Mouse (Mus musculus): ENCODE data around the gene Npas4. TPM values are rescaled to one million over a fixed set of nuclear protein-coding genes. Genes with fewer than 3 reads are reported as not detected.

Npas4 gene
- polyA plus RNA-seq (2015; fragmentation: Nextera tagmentation; extraction: Ambion mirVana), result not detected in 2 replicates

GRCm38 (mm10) chr19:4990256-4990625 is at the start of gene Npas4:
Npas4 (minus strand) TSS chr19:4990316.
- Histone ChIP-seq H3K9me3 (replicated peaks) (no peaks in the 10 kb centered on the region), H3K27me3 (peaks cover 82% of the 10 kb centered on the region), H3K4me2 (no peak within 1 kb of the TSS), H3K27ac (replicated peaks) (no peak within 1 kb of the TSS), H3K4me3 (replicated peaks) (no peak within 1 kb of the TSS), H3K9ac (no peak within 1 kb of the TSS), H3K4me1 (replicated peaks) (no peaks in the 10 kb centered on the region), H3K36me3 (replicated peaks) (no peaks in the 10 kb centered on the region)
- no peak for ATAC-seq (ENCODE audit: insufficient read depth)
- 16% methylated on average over 4 of the region's 4 CpGs for WGBS (ENCODE audit: insufficient replicate concordance)

DNA sequence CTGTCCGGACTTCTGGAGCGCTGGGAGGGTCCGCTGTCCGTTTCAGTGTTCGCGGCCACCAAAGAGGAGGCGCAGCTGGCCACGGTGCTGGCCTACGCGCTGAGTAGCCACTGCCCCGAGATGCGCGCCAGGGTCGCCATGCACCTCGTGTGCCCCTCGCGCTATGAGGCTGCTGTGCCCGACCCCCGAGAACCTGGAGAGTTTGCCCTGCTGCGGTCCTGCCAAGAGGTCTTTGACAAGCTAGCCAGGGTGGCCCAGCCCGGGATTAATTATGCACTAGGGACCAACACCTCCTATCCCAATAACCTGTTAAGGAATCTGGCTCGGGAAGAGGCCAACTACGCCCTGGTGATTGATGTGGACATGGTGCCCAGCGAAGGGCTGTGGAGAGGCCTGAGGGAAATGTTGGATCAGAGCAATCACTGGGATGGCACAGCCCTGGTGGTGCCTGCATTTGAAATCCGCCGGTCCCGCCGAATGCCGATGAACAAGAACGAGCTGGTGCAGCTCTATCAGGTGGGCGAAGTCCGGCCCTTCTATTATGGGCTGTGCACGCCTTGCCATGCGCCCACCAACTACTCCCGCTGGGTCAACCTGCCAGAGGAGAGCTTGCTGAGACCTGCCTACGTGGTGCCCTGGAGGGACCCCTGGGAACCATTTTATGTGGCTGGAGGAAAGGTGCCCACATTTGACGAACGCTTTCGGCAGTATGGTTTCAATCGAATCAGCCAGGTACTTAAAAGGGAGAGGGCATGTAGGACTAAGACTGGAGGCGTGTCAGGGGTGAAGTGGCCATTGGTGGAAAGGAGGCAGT is 49.4 kb upstream of the Npas4 start:
- H3K36me3 ChIP-seq (replicated peaks), result no peaks in the 10 kb centered on the region
- H3K27ac ChIP-seq (replicated peaks), result no peak overlapping the region
- no peak for ATAC-seq (ENCODE audit: insufficient read depth)
- H3K4me2 ChIP-seq, result peak overlapping the region; percentile 91
- peaks cover 52% of the 10 kb centered on the region for H3K4me1 ChIP-seq (replicated peaks)
- no peaks in the 10 kb centered on the region for H3K9me3 ChIP-seq (replicated peaks)
- WGBS (ENCODE audit: insufficient replicate concordance), result 22% methylated on average over 41 of the region's 41 CpGs
- H3K9ac ChIP-seq, result peak overlapping the region; percentile 69
- H3K27me3 ChIP-seq, result peaks cover 4% of the 10 kb centered on the region; the same call in 1 of the 2 replicates
- H3K4me3 ChIP-seq (replicated peaks), result peak overlapping the region; percentile 70

DNA sequence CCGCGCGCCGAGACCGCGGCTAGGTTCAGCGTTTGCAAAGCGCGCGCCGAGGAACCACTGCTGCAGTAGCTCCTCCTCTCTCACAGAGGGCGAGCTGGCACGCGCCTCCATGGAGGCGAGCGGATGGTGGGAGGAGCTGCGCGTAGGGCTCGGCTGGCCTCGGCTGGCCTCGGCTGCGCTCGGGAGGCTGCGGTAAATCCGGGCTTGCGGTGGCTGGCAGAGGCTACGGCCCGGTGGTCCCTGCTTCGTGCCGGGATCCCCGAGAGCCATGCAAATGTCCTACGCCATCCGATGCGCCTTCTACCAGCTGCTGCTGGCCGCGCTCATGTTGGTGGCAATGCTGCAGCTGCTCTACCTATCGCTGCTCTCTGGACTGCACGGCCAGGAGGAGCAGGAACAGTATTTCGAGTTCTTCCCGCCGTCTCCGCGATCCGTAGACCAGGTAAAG is 48.6 kb upstream of the Npas4 start, which contains the start of the genes B4gat1 and AC124502.3:
Gene B4gat1 (plus strand): TSS at position 118 of the 448 bp plus-strand sequence.
Gene AC124502.3 (plus strand): TSS at position 183 of the 448 bp plus-strand sequence.
- H3K27ac ChIP-seq (replicated peaks), result 0 out of 2 replicates have a peak within 1 kb of the TSS, but pooled peaks have one; percentile 14
- H3K36me3 ChIP-seq (replicated peaks), result no peaks in the 10 kb centered on the region
- H3K27me3 ChIP-seq, result peaks cover 4% of the 10 kb centered on the region; the same call in 1 of the 2 replicates
- no peaks in the 10 kb centered on the region for H3K9me3 ChIP-seq (replicated peaks)
- WGBS (ENCODE audit: insufficient replicate concordance), result 0% methylated on average over 42 of the region's 44 CpGs
- peak within 1 kb of the TSS; percentile 69 for H3K9ac ChIP-seq
- H3K4me2 ChIP-seq, result peak within 1 kb of the TSS; percentile 91
- peak within 1 kb of the TSS; percentile 70 for H3K4me3 ChIP-seq (replicated peaks)
- H3K4me1 ChIP-seq (replicated peaks), result peaks cover 52% of the 10 kb centered on the region
- peak; percentile 78 for ATAC-seq (ENCODE audit: insufficient read depth)

- H3K4me2 ChIP-seq, result peak overlapping the region; percentile 91
- peaks cover 52% of the 10 kb centered on the region for H3K4me1 ChIP-seq (replicated peaks)
- H3K9ac ChIP-seq, result peak overlapping the region; percentile 69; the same call in 1 of the 2 replicates
- H3K27ac ChIP-seq (replicated peaks), result 0 out of 2 replicates have a peak overlapping the region, but pooled peaks have one; percentile 14
- H3K27me3 ChIP-seq, result peaks cover 4% of the 10 kb centered on the region; the same call in 1 of the 2 replicates
- H3K4me3 ChIP-seq (replicated peaks), result peak overlapping the region; percentile 70
- no peaks in the 10 kb centered on the region for H3K36me3 ChIP-seq (replicated peaks)
- 4% methylated on average over 32 of the region's 32 CpGs for WGBS (ENCODE audit: insufficient replicate concordance)
- H3K9me3 ChIP-seq (replicated peaks), result no peaks in the 10 kb centered on the region
- peak; percentile 23; the same call in 1 of the 2 replicates for ATAC-seq (ENCODE audit: insufficient read depth)
Observed at GRCm38 (mm10) chr19:5037678-5038571, 47.8 kb upstream of the Npas4 start.

DNA sequence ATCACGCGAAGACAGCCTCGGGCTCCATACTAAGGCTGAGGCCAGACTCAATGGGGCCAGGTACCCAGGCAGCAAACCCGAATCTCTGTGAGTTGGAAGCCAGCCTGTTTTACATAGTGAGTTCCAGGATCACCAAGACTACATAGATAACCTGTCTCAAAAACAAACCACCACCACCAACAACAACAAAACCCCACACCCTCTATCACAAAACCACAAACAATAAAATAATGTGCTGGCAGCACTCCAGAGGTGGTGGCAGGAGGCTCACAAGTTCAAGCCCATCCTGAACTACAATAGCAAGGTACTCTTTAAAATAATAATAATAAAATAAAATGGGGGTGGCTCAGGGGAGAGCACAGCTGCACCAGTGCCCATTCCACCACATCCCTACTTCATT is 46.5 kb upstream of the Npas4 start:
- Histone ChIP-seq H3K4me3 (replicated peaks) (no peak overlapping the region), H3K27ac (replicated peaks) (no peak overlapping the region), H3K4me1 (replicated peaks) (peaks cover 41% of the 10 kb centered on the region), H3K4me2 (no peak overlapping the region), H3K27me3 (peaks cover 4% of the 10 kb centered on the region; the same call in 1 of the 2 replicates), H3K9me3 (replicated peaks) (no peaks in the 10 kb centered on the region), H3K36me3 (replicated peaks) (no peaks in the 10 kb centered on the region), H3K9ac (no peak overlapping the region)
- ATAC-seq (ENCODE audit: insufficient read depth), result no peak
- WGBS (ENCODE audit: insufficient replicate concordance), result 67% methylated on average over 4 of the region's 4 CpGs

DNA sequence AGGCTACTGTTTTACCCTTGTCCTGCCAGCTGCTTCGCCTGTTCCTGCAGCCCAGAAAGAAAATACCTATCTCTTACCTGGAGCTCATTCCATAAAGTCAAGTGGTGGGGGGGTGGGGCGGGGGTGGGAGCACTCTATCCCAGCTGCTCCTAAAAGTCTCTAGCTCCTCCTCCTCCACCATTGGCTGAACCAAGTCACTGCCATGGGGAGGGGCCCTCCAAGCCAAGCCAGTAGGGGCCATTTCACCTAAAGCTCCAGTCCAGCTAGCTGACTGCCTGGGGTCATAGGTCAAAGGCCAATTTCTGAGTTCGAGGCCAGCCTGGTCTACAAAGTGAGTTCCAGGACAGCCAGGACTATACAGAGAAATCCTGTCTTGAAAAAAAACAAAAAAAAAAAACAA is 42.6 kb upstream of the Npas4 start:
- Histone ChIP-seq H3K27me3 (peaks cover 4% of the 10 kb centered on the region; the same call in 1 of the 2 replicates), H3K9me3 (replicated peaks) (no peaks in the 10 kb centered on the region), H3K27ac (replicated peaks) (no peak overlapping the region), H3K4me2 (no peak overlapping the region), H3K9ac (no peak overlapping the region), H3K36me3 (replicated peaks) (no peaks in the 10 kb centered on the region), H3K4me3 (replicated peaks) (no peak overlapping the region), H3K4me1 (replicated peaks) (peaks cover 3% of the 10 kb centered on the region; the same call in 1 of the 2 replicates)
- WGBS (ENCODE audit: insufficient replicate concordance), result 61% methylated on average over 3 of the region's 3 CpGs
- no peak for ATAC-seq (ENCODE audit: insufficient read depth)

DNA sequence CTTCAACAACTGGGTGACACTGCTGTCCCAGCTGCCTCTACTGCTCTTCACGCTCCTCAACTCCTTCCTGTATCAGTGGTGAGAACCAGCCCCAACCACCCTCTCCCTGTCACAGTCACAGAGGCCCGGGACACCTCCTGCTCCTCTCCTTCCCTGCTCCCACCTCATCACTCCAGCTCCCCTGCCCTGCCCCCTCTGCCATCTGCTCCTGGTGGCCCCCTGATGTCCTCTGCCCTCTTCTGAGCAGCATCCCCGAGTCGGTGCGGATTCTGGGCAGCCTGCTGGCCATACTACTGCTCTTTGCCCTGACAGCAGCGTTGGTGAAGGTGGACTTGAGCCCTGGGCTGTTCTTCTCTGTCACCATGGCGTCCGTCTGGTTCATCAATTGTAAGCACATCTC is 36.0 kb upstream of the Npas4 start:
- Histone ChIP-seq H3K4me2 (no peak overlapping the region), H3K4me1 (replicated peaks) (peaks cover 20% of the 10 kb centered on the region), H3K27ac (replicated peaks) (no peak overlapping the region), H3K27me3 (0 out of 2 replicates have a peak, but pooled peaks cover 5% of the 10 kb centered on the region), H3K4me3 (replicated peaks) (no peak overlapping the region), H3K9ac (no peak overlapping the region), H3K9me3 (replicated peaks) (no peaks in the 10 kb centered on the region), H3K36me3 (replicated peaks) (no peaks in the 10 kb centered on the region)
- WGBS (ENCODE audit: insufficient replicate concordance), result 78% methylated on average over 8 of the region's 8 CpGs
- ATAC-seq (ENCODE audit: insufficient read depth), result no peak

- H3K4me2 ChIP-seq, result peak within 1 kb of the TSS; percentile 95
- H3K4me1 ChIP-seq (replicated peaks), result peaks cover 20% of the 10 kb centered on the region
- H3K36me3 ChIP-seq (replicated peaks), result no peaks in the 10 kb centered on the region
- WGBS (ENCODE audit: insufficient replicate concordance), result under 1% methylated on average over 62 of the region's 62 CpGs
- H3K9me3 ChIP-seq (replicated peaks), result no peaks in the 10 kb centered on the region
- 0 out of 2 replicates have a peak, but pooled peaks cover 5% of the 10 kb centered on the region for H3K27me3 ChIP-seq
- H3K9ac ChIP-seq, result peak within 1 kb of the TSS; percentile 62
- H3K27ac ChIP-seq (replicated peaks), result peak within 1 kb of the TSS; percentile 77
- H3K4me3 ChIP-seq (replicated peaks), result peak within 1 kb of the TSS; percentile 71
- ATAC-seq (ENCODE audit: insufficient read depth), result peak; percentile 86
Observed at GRCm38 (mm10) chr19:5023621-5024479, 33.7 kb upstream of the Npas4 start, which contains the start of gene Slc29a2. Slc29a2 (plus strand) TSS chr19:5023860.

- peaks cover 15% of the 10 kb centered on the region; the same call in 1 of the 2 replicates for H3K27me3 ChIP-seq
- 69% methylated on average over 2 of the region's 2 CpGs for WGBS (ENCODE audit: insufficient replicate concordance)
- ATAC-seq (ENCODE audit: insufficient read depth), result no peak
- no peaks in the 10 kb centered on the region for H3K9me3 ChIP-seq (replicated peaks)
- H3K4me3 ChIP-seq (replicated peaks), result no peak overlapping the region
- H3K27ac ChIP-seq (replicated peaks), result no peak overlapping the region
- H3K36me3 ChIP-seq (replicated peaks), result no peaks in the 10 kb centered on the region
- H3K9ac ChIP-seq, result no peak overlapping the region
- no peak overlapping the region for H3K4me2 ChIP-seq
- H3K4me1 ChIP-seq (replicated peaks), result peaks cover 20% of the 10 kb centered on the region
Observed at GRCm38 (mm10) chr19:5021416-5021815, 31.3 kb upstream of the Npas4 start.

DNA sequence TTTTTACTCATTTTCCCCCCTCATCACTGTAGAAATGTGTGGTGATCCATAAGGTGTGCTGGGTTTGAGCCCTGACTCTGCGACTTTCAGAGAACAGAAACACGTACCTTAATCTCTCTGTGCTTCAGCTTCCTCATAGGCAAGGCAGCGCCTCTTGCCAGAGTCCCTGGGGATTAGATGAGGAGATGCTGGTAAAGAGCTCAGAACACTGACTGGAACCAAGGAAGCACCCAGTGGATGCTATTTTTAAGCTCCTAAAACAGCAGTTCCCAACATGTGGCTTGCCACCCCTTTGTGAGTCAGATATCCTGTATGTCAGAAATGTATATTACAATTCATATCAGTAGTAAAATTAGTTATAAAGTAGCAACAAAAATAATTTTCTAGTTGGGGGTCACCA is 28.1 kb upstream of the Npas4 start:
- 67% methylated on average over 3 of the region's 3 CpGs for WGBS (ENCODE audit: insufficient replicate concordance)

More for the DNA sequence above, 28.1 kb upstream of the Npas4 start:
- Histone ChIP-seq H3K36me3 (replicated peaks) (no peaks in the 10 kb centered on the region), H3K27ac (replicated peaks) (no peak overlapping the region), H3K27me3 (peaks cover 23% of the 10 kb centered on the region), H3K9me3 (replicated peaks) (no peaks in the 10 kb centered on the region), H3K9ac (no peak overlapping the region), H3K4me1 (replicated peaks) (peaks cover 3% of the 10 kb centered on the region), H3K4me3 (replicated peaks) (no peak overlapping the region), H3K4me2 (no peak overlapping the region)
- ATAC-seq (ENCODE audit: insufficient read depth), result no peak
